Mouse (Mus musculus) kidney, adult 2 months (tissue): ENCODE results near the gene Trim68. TPM values are rescaled to one million over a fixed set of nuclear protein-coding genes. Genes with fewer than 3 reads are reported as not detected.
"Not testable (repeated sequence)": the region's sequence is repeated elsewhere in the genome, so short reads cannot be mapped to it uniquely, and the experiment has no call there.

Experiments used
- DNase-seq: peaks from one replicate; pipeline ENCODE4 v3.0.0; 2021
- H3K27ac ChIP-seq: fragments of 200-500 bp; 2 replicates; pipeline ENCODE4 v1.5.1; 2012; ENCODE audit warnings: low read depth, low read length, control low read depth, inconsistent platforms; ENCODE audit not compliant: insufficient read depth
- H3K27me3 ChIP-seq: fragments of 200-500 bp; replicated peaks from 2 replicates; pipeline ENCODE4 v1.6.1; 2012; ENCODE audit warnings: mild to moderate bottlenecking, moderate library complexity, low read length, inconsistent platforms; ENCODE audit not compliant: control insufficient read depth, insufficient read depth
- H3K36me3 ChIP-seq: fragments of 200-500 bp; 2 replicates; pipeline ENCODE4 v1.6.1; 2012; ENCODE audit warnings: mild to moderate bottlenecking, moderate library complexity, low read length, inconsistent platforms; ENCODE audit not compliant: control insufficient read depth, insufficient read depth
- H3K4me1 ChIP-seq: fragments of 200-500 bp; 2 replicates; pipeline ENCODE4 v1.6.1; 2011; ENCODE audit warnings: low read length; ENCODE audit not compliant: control insufficient read depth, insufficient read depth
- H3K4me3 ChIP-seq: fragments of 200-500 bp; 2 replicates; pipeline ENCODE4 v1.5.1; 2011; ENCODE audit warnings: mild to moderate bottlenecking, low read depth, low read length, control low read depth; ENCODE audit not compliant: insufficient read depth
- CTCF ChIP-seq: fragments of 200-500 bp; conservative IDR thresholded peaks from 2 replicates; pipeline ENCODE4 v1.5.1; 2011; ENCODE audit warnings: low read depth, mild to moderate bottlenecking, control low read depth, low read length, moderate library complexity, mixed read lengths; ENCODE audit not compliant: insufficient read depth, insufficient read length
- POLR2A ChIP-seq: fragments of 200-500 bp; IDR thresholded peaks from one replicate; pipeline ENCODE4 v1.6.1; 2011; ENCODE audit warnings: low read depth, low read length, control low read depth
- WGBS: fragments of 180-500 bp; shearing (Covaris S2); methylation state at CpG from one replicate; pipeline ENCODE4 v1.1.7; 2018; 5-methylcytosine and 5-hydroxymethylcytosine counted together
- polyA plus RNA-seq: library from polyadenylated mRNA; depleted of rRNA; stranded (reverse); fragments of >200 nt; gene quantifications from 2 replicates; pipeline ENCODE4 v1.2.3, GENCODE M21; 2012; rRNA removed

Trim68 gene
- polyA plus RNA-seq, 1 experiment, result 9.7 TPM

DNA sequence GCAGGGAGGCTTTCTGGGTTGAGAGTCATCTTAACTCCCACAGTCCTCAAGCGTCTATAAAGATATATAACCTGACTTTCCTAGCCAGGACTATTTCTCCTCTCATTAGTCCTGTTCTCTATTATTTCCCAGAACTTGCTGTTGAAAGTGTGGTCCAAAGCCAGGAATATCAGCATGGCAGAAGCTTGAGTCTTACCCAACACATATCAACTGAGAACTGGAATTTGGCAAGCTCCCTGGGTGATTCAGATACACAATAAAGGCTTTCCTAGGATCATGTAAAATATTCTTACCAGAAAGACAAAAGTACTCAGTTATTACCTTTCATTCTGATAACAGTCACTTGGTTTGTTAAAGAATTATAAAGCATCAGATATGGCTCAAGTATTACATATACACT, 5.2 kb downstream of the Trim68 start:
- Histone ChIP-seq H3K36me3 (no peaks in the 10 kb centered on the region), H3K27me3 (no peaks in the 10 kb centered on the region), H3K4me1 (no peaks in the 10 kb centered on the region), H3K4me3 (no peak overlapping the region), H3K27ac (no peak overlapping the region)
- whole genome bisulfite sequencing, result 73% methylated on average over 1 of the region's 1 CpGs
- no peak for TF ChIP-seq CTCF
- TF ChIP-seq POLR2A, result no peak
- no peak for DNase-seq

DNA sequence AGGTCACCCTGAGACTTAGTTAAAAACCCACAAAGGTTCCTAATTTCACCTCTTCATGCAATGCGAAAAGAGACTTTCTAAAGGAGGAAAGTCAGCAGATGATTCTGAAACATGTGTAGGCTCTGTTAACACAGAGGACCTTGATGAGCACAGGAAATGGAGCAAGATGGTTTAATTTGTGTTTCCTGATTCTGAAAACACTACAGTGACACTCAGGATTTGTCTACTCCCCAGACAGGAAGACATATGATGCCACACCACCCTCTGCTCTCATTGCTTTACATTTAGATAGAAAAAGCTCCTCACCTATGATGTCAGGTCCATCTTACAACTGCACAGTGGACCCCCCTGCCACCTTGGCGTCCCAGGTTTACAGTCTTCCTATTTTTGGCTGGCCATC, 10.9 kb downstream of the Trim68 start:
- TF ChIP-seq POLR2A, result no peak
- no peak for TF ChIP-seq CTCF
- DNase-seq, result no peak
- H3K4me3 ChIP-seq, result no peak overlapping the region
- no peak overlapping the region for H3K27ac ChIP-seq
- H3K27me3 ChIP-seq, result no peaks in the 10 kb centered on the region
- 75% methylated on average over 2 of the region's 2 CpGs for WGBS
- H3K36me3 ChIP-seq, result no peaks in the 10 kb centered on the region
- H3K4me1 ChIP-seq, result no peaks in the 10 kb centered on the region

DNA sequence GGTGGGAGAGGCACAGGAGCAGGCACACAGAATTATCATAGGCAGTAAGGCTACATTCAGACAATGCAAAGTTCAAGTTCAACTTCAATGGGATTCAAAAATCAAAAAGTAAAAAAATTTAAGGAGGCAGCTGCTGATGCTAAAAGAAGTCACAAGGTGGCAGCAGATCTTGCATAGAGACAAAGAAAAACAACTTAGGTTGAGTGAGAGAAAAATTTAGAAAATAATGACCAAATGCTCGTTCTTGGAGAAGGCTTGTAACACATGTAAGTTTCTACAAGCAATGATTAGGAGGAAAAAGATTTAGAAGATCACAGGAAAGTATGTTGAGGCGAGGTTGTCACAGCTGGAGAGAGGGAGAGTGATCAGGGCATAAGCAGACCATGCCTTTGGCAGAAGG, 21.7 kb downstream of the Trim68 start:
- no peaks in the 10 kb centered on the region for H3K36me3 ChIP-seq
- no peaks in the 10 kb centered on the region for H3K27me3 ChIP-seq
- H3K4me1 ChIP-seq, result no peaks in the 10 kb centered on the region
- TF ChIP-seq CTCF, result no peak
- TF ChIP-seq POLR2A, result no peak
- DNase-seq, result no peak
- H3K4me3 ChIP-seq, result no peak overlapping the region
- no peak overlapping the region for H3K27ac ChIP-seq
- WGBS, result 31% methylated on average over 2 of the region's 2 CpGs

DNA sequence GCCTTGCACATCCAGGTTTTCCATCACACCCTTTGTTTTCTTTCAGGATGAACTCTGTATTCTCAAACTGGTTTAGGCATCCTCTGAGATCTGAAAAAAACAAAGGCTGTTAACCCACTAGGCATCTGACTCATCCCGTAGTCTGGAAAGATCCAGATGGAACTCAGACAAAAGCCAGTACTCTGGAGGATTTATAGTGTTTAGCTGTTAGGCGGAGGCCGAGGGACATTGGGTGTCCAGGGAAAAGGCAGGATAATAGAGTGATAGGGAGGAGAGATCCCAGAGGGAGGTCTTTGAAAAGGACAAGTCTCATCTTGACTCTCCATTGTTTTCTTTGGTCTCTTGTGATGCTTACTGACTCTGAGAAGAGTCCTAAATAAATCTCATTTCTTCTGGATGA, 22.5 kb downstream of the Trim68 start, which contains the start of gene Olfr556:
Gene Olfr556, plus strand, starts transcription at position 301 of the 400 bp plus-strand sequence.
- 37% methylated on average over 3 of the region's 3 CpGs for WGBS

DNA sequence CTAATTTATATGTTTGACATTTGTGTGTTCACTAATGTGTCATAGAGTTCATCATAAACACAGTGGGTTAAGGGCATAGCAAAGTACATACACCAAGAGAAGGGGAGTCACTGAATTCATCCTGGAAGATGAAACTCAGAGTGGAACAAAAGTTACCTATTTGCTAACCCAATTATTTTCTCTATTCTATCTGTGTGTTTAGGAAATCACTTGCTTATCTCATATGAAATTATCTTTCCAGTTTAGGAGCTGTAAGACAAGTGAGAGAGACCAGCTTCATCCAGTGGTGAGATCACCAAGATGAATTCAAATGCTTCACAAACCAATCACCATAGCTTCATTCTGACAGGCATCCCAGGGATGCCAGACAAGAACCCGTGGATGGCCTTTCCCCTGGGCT, 28.6 kb downstream of the Trim68 start, which contains the start of gene Olfr555:
Gene Olfr555, plus strand, starts transcription at position 301 of the 400 bp plus-strand sequence.
- WGBS, result 76% methylated on average over 1 of the region's 1 CpGs

More for the DNA sequence above, 22.5 kb downstream of the Trim68 start, which contains the start of gene Olfr556:
- no peaks in the 10 kb centered on the region for H3K4me1 ChIP-seq
- DNase-seq, result no peak
- no peak within 1 kb of the TSS for H3K4me3 ChIP-seq
- no peaks in the 10 kb centered on the region for H3K27me3 ChIP-seq
- no peak for TF ChIP-seq CTCF
- TF ChIP-seq POLR2A, result no peak
- no peaks in the 10 kb centered on the region for H3K36me3 ChIP-seq
- no peak within 1 kb of the TSS for H3K27ac ChIP-seq

DNA sequence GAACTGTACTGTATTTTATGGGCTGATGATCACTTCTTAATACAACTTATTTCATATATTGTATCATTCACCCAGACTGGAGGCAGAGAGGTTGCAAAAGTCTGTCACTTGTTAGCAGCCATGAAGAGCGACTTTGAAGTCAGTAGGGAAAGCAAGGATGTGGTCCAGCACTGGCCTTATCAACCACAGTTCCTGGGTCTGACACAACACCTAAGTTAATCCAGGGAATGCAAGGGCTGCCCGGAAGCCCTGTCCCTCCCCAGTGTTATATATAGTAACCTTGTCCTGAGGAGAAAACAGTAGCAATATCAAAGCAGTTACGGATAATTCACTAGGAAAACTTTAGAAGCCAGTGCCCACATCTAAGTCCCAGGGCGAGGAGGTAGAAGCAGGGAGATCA, 42.2 kb downstream of the Trim68 start:
- H3K27me3 ChIP-seq, H3K27ac ChIP-seq, H3K4me1 ChIP-seq, DNase-seq, H3K36me3 ChIP-seq, H3K4me3 ChIP-seq: not testable (repeated sequence)
- 87% methylated on average over 4 of the region's 4 CpGs for WGBS

More for the DNA sequence above, 28.6 kb downstream of the Trim68 start, which contains the start of gene Olfr555:
- H3K36me3 ChIP-seq, result no peaks in the 10 kb centered on the region
- H3K4me1 ChIP-seq, result no peaks in the 10 kb centered on the region
- no peak within 1 kb of the TSS for H3K4me3 ChIP-seq
- no peak within 1 kb of the TSS for H3K27ac ChIP-seq
- no peaks in the 10 kb centered on the region for H3K27me3 ChIP-seq
- no peak for TF ChIP-seq POLR2A
- TF ChIP-seq CTCF, result no peak
- DNase-seq, result no peak

DNA sequence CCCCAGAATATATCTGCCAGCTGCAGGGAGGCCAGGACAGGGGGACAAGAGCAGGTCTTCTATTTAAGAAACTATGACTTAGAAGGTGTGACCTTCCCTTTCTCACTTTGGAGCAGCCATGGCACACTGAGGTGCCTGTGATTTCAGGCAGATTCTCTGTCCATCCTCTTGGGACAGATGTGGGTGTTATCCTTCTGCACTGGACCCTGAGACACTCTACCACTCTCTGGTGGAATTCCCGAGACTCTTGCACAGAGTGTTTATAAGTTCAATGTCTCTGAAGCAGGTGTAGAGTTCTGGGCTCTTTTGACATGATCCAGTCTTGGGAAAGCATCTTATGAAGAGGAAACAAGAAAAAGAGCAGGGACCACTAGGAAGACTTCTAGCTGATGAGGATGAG, 49.0 kb downstream of the Trim68 start, which contains the start of gene Olfr554:
Gene Olfr554, plus strand, starts transcription at position 301 of the 400 bp plus-strand sequence.
- 69% methylated on average over 1 of the region's 1 CpGs for WGBS
- Histone ChIP-seq H3K4me1 (no peaks in the 10 kb centered on the region), H3K36me3 (no peaks in the 10 kb centered on the region), H3K4me3 (no peak within 1 kb of the TSS), H3K27me3 (no peaks in the 10 kb centered on the region), H3K27ac (no peak within 1 kb of the TSS)
- no peak for DNase-seq
- TF ChIP-seq POLR2A (no peak), CTCF (no peak)

DNA sequence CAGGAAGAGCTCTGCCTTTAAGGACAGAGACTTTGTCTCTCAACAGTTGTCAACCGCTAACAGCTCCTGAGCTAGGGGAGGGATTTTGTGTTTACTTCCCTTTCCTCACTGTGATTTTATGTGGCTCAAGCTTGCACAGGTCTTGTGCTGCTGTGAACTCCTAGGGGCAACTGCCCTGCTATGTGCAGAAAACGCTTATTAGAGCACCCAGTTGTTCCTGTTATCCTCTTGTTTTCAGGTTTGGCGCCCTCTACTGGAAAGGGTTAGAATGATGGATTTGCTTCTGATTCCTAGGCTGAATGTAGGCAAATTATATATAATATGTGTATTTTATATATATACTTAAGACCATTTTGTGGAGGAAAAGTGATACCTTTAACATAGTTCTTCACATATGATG, 50.5 kb downstream of the Trim68 start:
- Histone ChIP-seq H3K36me3 (no peaks in the 10 kb centered on the region), H3K27me3 (no peaks in the 10 kb centered on the region), H3K4me1 (no peaks in the 10 kb centered on the region), H3K27ac (no peak overlapping the region), H3K4me3 (no peak overlapping the region)
- WGBS, result 35% methylated on average over 3 of the region's 3 CpGs
- TF ChIP-seq CTCF, result peak; percentile 35; the same call in 1 of the 2 replicates
- TF ChIP-seq POLR2A, result no peak
- DNase-seq, result peak; percentile 60

Other genes starting within 250 kb of the Trim68 start
- 5.2 and 6.3 TPM in 2 replicates for gene Rrm1, start 245.6 kb downstream of the Trim68 start, polyA plus RNA-seq
- not detected in 2 replicates for gene Olfr543, start 205.6 kb downstream of the Trim68 start, polyA plus RNA-seq
- not detected in 2 replicates for gene Olfr544, start 199.0 kb downstream of the Trim68 start, polyA plus RNA-seq
- not detected in 2 replicates for gene Olfr545, start 187.8 kb downstream of the Trim68 start, polyA plus RNA-seq
- not detected in 2 replicates for gene Olfr547, start 152.6 kb downstream of the Trim68 start, polyA plus RNA-seq
- gene Olfr548-ps1, start 146.4 kb downstream of the Trim68 start, polyA plus RNA-seq, result not detected in 2 replicates
- not detected in 2 replicates for gene Olfr549, start 137.5 kb downstream of the Trim68 start, polyA plus RNA-seq
- 3.7 and 4.5 TPM in 2 replicates for gene Trim21, start 121.8 kb downstream of the Trim68 start, polyA plus RNA-seq
- not detected in 2 replicates for gene Olfr550, start 115.9 kb downstream of the Trim68 start, polyA plus RNA-seq
- gene Olfr551, start 95.4 kb downstream of the Trim68 start, polyA plus RNA-seq, result not detected in 2 replicates
- gene Olfr552, start 89.6 kb downstream of the Trim68 start, polyA plus RNA-seq, result not detected in 2 replicates
- gene Olfr553, start 69.1 kb downstream of the Trim68 start, polyA plus RNA-seq, result not detected in 2 replicates
- gene Olfr554, start 48.9 kb downstream of the Trim68 start, polyA plus RNA-seq, result not detected in 2 replicates
- not detected in 2 replicates for gene Olfr555, start 28.5 kb downstream of the Trim68 start, polyA plus RNA-seq
- gene Olfr556, start 22.4 kb downstream of the Trim68 start, polyA plus RNA-seq, result not detected in 2 replicates
- gene Olfr557, start 8.6 kb upstream of the Trim68 start, polyA plus RNA-seq, result not detected in 2 replicates
- gene Olfr558, start 14.9 kb upstream of the Trim68 start, polyA plus RNA-seq, result 1.9 and 2.6 TPM in 2 replicates
- gene Olfr33, start 31.7 kb upstream of the Trim68 start, polyA plus RNA-seq, result not detected in 2 replicates
- not detected in 2 replicates for gene Olfr559, start 40.2 kb upstream of the Trim68 start, polyA plus RNA-seq
- gene Olfr560, start 72.0 kb upstream of the Trim68 start, polyA plus RNA-seq, result not detected in 2 replicates
- gene Olfr78, start 72.1 kb upstream of the Trim68 start, polyA plus RNA-seq, result 1.9 and 3.2 TPM in 2 replicates
- not detected in 2 replicates for gene Olfr561, start 83.9 kb upstream of the Trim68 start, polyA plus RNA-seq
- not detected in 2 replicates for gene Olfr564, start 116.2 kb upstream of the Trim68 start, polyA plus RNA-seq
- gene Olfr566, start 171.4 kb upstream of the Trim68 start, polyA plus RNA-seq, result not detected in 2 replicates
- not detected in 2 replicates for gene Olfr568, start 189.8 kb upstream of the Trim68 start, polyA plus RNA-seq
- not detected in 2 replicates for gene Olfr569, start 203.6 kb upstream of the Trim68 start, polyA plus RNA-seq
- not detected in 2 replicates for gene Olfr570, start 207.2 kb upstream of the Trim68 start, polyA plus RNA-seq
- gene Olfr571, start 230.2 kb upstream of the Trim68 start, polyA plus RNA-seq, result not detected in 2 replicates
- not detected in 2 replicates for gene Olfr572, start 237.1 kb upstream of the Trim68 start, polyA plus RNA-seq